Mouse (Mus musculus) bone marrow, adult 2 months (tissue): ENCODE measurements at regions not wholly inside any gene's neighbourhood (a gene's known extent, or its start where the extent isn't known, plus 50 kb on each side); places are given as distances from the start of the nearest gene placed in this dataset.

Experiments
- H3K27ac ChIP-seq: fragments of 200-500 bp; 2 replicates; pipeline ENCODE4 v1.5.1; 2012; ENCODE audit warnings: low read depth, mild to moderate bottlenecking, control low read depth, inconsistent platforms, low read length; ENCODE audit not compliant: control insufficient read depth, poor library complexity, insufficient read depth
- H3K4me1 ChIP-seq: fragments of 200-500 bp; 2 replicates; pipeline ENCODE4 v1.6.1; 2011; ENCODE audit warnings: low read length; ENCODE audit not compliant: control insufficient read depth, insufficient read depth
- H3K4me3 ChIP-seq: fragments of 200-500 bp; replicated peaks from 2 replicates; pipeline ENCODE3; 2011; ENCODE audit warnings: mild to moderate bottlenecking, low read depth, low read length, control low read depth; ENCODE audit not compliant: control insufficient read depth
- CTCF ChIP-seq: fragments of 200-500 bp; IDR thresholded peaks from 2 replicates; pipeline ENCODE4 v1.5.1; 2011; ENCODE audit warnings: low read length, control low read depth; ENCODE audit not compliant: control insufficient read depth, insufficient read depth
- POLR2A ChIP-seq: fragments of 200-500 bp; IDR thresholded peaks from 2 replicates; pipeline ENCODE4 v1.6.1; 2011; ENCODE audit warnings: low read depth, mild to moderate bottlenecking, control low read depth, low read length, borderline replicate concordance; ENCODE audit not compliant: control insufficient read depth
- WGBS: fragments of 180-500 bp; shearing (Covaris S2); methylation state at CpG from one replicate; pipeline ENCODE4 v1.1.7; 2018; 5-methylcytosine and 5-hydroxymethylcytosine counted together

GRCm38 (mm10) chr2:160451057-160451456 lies 84.2 kb upstream of the Mafb start:
- TF ChIP-seq POLR2A (no peak), CTCF (no peak)
- no peaks in the 10 kb centered on the region for H3K4me1 ChIP-seq
- no peak overlapping the region for H3K4me3 ChIP-seq
- no peak overlapping the region for H3K27ac ChIP-seq
- 7% methylated on average over 8 of the region's 8 CpGs for WGBS

GRCm38 (mm10) chr2:160451481-160452238 lies 84.8 kb upstream of the Mafb start:
- Histone ChIP-seq H3K27ac (no peak overlapping the region), H3K4me3 (no peak overlapping the region), H3K4me1 (no peaks in the 10 kb centered on the region)
- TF ChIP-seq CTCF (no peak), POLR2A (no peak)
- 1% methylated on average over 19 of the region's 21 CpGs for WGBS

DNA sequence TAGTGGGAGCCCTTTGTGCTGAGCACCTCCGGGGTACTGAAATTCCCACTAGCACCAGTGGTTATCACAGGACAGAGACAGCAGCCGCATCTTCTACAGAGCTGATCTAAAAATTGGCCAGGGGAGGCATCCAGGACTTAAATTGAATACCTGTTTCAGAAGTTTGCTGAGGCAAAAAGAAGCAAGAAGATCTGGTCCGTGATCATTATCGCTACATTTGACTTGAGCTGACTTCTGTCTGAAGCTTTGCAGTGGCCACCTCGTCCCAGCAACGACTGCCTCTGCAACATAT lies 85.3 kb upstream of the Mafb start:
- Histone ChIP-seq H3K27ac (no peak overlapping the region), H3K4me1 (no peaks in the 10 kb centered on the region), H3K4me3 (no peak overlapping the region)
- TF ChIP-seq CTCF (no peak), POLR2A (no peak)
- 29% methylated on average over 6 of the region's 6 CpGs for WGBS

DNA sequence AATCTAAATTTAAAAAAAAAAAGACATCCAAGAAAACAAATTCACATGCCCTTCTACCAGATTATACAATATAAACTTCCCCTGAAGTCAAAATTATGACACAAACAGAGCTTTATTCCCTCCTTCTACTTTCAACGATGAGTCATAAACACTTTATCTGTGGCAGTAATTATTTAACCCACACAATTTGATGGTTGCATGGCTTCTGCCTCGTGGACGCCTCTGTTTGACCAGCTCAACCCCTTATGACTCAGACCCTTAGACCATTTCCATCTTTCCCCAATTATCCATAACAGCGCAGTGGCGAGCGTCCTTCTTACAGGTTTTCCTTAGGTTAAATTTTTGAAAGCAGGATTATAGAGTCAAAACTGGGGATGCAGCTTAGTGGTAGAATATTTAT lies 85.9 kb upstream of the Mafb start:
- 84% methylated on average over 6 of the region's 6 CpGs for WGBS
- H3K27ac ChIP-seq, result no peak overlapping the region
- H3K4me1 ChIP-seq, result no peaks in the 10 kb centered on the region
- H3K4me3 ChIP-seq, result no peak overlapping the region
- TF ChIP-seq CTCF, result no peak
- no peak for TF ChIP-seq POLR2A

DNA sequence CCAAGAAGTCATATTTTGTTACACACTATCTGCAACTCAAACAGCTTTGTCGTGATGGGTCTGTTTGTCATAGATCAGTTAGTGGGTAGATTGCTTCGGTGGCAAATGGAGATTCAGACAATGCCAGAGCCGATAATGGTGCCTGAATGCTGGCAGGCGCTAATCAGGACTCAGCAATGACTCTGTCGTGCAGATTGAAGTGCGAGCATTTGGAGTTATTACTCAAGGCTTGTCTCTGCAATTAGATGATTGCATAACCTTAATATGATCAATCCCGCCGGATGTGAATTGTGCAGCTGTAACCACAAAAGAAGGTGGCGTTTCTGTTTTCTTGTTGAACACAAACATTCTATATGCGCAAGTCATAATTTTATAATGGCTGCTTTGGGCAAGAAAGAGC lies 88.8 kb upstream of the Mafb start:
- 55% methylated on average over 10 of the region's 10 CpGs for WGBS
- TF ChIP-seq POLR2A, result no peak
- no peak for TF ChIP-seq CTCF
- H3K4me1 ChIP-seq, result no peaks in the 10 kb centered on the region
- H3K4me3 ChIP-seq, result no peak overlapping the region
- no peak overlapping the region for H3K27ac ChIP-seq

- no peak overlapping the region for H3K4me3 ChIP-seq
- WGBS, result 27% methylated on average over 8 of the region's 8 CpGs
- no peaks in the 10 kb centered on the region for H3K4me1 ChIP-seq
- no peak overlapping the region for H3K27ac ChIP-seq
- TF ChIP-seq POLR2A, result no peak
- no peak for TF ChIP-seq CTCF
These were observed 89.8 kb upstream of the Mafb start for GRCm38 (mm10) chr2:160456681-160457080.

GRCm38 (mm10) chr2:160471561-160471960 lies 104.7 kb upstream of the Mafb start:
- no peak for TF ChIP-seq CTCF
- no peak for TF ChIP-seq POLR2A
- WGBS, result 81% methylated on average over 4 of the region's 4 CpGs
- H3K27ac ChIP-seq, result no peak overlapping the region
- no peak overlapping the region for H3K4me3 ChIP-seq
- no peaks in the 10 kb centered on the region for H3K4me1 ChIP-seq

GRCm38 (mm10) chr2:160476181-160476580 lies 109.3 kb upstream of the Mafb start:
- Histone ChIP-seq H3K4me1 (no peaks in the 10 kb centered on the region), H3K27ac (no peak overlapping the region), H3K4me3 (no peak overlapping the region)
- TF ChIP-seq POLR2A (no peak), CTCF (no peak)
- 76% methylated on average over 3 of the region's 3 CpGs for WGBS

DNA sequence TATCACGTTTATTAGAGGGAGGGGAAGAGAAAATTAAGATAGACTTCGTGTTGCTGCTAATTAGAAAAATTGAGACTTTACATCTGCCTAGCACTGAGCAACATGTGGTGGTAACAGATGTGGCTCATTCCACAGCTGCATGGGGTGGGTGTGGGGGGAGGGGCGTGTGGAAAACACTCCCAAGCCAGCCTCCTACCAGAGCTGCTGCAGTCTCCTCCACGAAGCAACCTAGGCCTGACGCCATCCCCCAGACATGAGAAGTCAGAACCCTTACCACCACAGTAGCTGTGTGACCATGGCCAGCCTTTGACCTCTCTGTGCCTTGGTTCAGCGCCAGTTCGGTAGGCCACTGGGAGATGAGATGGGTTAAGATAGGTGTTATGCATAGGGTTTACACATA lies 112.4 kb upstream of the Mafb start:
- TF ChIP-seq CTCF (no peak), POLR2A (no peak)
- H3K27ac ChIP-seq, result no peak overlapping the region
- H3K4me3 ChIP-seq, result no peak overlapping the region
- 64% methylated on average over 7 of the region's 7 CpGs for WGBS
- no peaks in the 10 kb centered on the region for H3K4me1 ChIP-seq
